18 mouse cellular contexts compared by ENCODE assay signal in the genomic region with DNA sequence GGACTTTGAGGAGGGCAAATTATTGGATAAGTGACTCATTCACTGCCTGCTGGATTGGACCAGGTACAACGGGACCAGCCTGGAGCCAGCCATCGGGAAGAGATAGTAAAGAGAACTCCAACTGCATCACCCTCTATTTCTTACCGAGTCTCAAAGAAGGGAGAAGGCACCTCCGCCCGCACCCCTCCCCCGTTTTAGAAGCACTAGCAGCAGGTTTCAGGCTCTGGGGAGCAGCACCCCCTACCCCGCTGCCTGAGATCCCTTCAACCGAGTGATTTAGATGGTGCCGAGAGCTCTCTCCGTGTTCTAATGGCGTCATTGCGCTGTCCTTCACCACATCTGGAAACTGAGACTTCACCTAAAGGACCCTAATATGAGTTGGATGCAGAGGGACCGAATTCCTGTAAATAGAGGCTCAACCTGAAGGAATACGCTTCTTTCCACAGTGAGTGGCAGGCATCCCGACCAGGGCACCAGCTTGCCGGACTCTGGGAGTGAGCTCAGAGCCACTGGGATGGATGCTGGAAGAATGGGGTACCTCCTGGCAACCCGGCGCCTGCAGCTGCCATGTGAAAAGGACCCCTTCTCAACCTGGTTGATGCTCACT. TPM values are rescaled to one million over a fixed set of nuclear protein-coding genes. Genes with fewer than 3 reads are reported as not detected.
A peak's percentile ranks its signal among the peaks of the same experiment; 100 is the strongest.
DNase-seq lines count a peak whose midpoint lies in the region; ATAC-seq lines count a peak whose summit lies in the region.
"Had no signal": no experiment of that assay in that cellular context is flagged by ENCODE, and none has a peak within 500 bp of the region (broad histone marks: within the 10 kb centered on the region; RNA-seq: fewer than 3 reads in every experiment).

No protein-coding gene starts in this region.

- H3K4me2 ChIP-seq in hindbrain, embryonic 16.5 days (ENCODE audit: low read length), result no peak overlapping the region
- H3K4me2 ChIP-seq in limb, embryonic 12.5 days, result peak overlapping the region; percentile 96
- H3K4me2 ChIP-seq: embryonic facial prominence, embryonic 15.5 days; heart, embryonic 13.5 days had no signal

- WGBS in hindbrain, embryonic 10.5 days, result under 1% methylated on average over 18 of the region's 18 CpGs
- WGBS in hindbrain, embryonic 16.5 days, result 2% methylated on average over 18 of the region's 18 CpGs
- WGBS in limb, embryonic 12.5 days, result under 1% methylated on average over 18 of the region's 18 CpGs

- H3K4me3 ChIP-seq in hindbrain, embryonic 10.5 days, result no peak overlapping the region
- no peak overlapping the region for H3K4me3 ChIP-seq in hindbrain, embryonic 16.5 days (ENCODE audit: low read length)
- peak overlapping the region; percentile 99 for H3K4me3 ChIP-seq in limb, embryonic 12.5 days (replicated peaks)
- H3K4me3 ChIP-seq: embryonic facial prominence, embryonic 15.5 days; heart, embryonic 13.5 days had no signal

- H3K4me1 ChIP-seq in hindbrain, embryonic 10.5 days (replicated peaks), result peaks cover 8% of the 10 kb centered on the region
- H3K4me1 ChIP-seq in hindbrain, embryonic 16.5 days (ENCODE audit: control insufficient read depth, insufficient read depth, low read depth, low read length), result peaks cover 4% of the 10 kb centered on the region; the same call in 1 of the 2 replicates
- H3K4me1 ChIP-seq in limb, embryonic 12.5 days (replicated peaks), result peaks cover 30% of the 10 kb centered on the region

- H3K9me3 ChIP-seq in hindbrain, embryonic 10.5 days, result no peaks in the 10 kb centered on the region
- no peaks in the 10 kb centered on the region for H3K9me3 ChIP-seq in hindbrain, embryonic 16.5 days (ENCODE audit: control insufficient read depth, low read length)
- H3K9me3 ChIP-seq in limb, embryonic 12.5 days, result no peaks in the 10 kb centered on the region
- H3K9me3 ChIP-seq: embryonic facial prominence, embryonic 15.5 days; heart, embryonic 13.5 days had no signal

- peak; percentile 56 for DNase-seq in hindbrain, embryonic 10.5 days (ENCODE audit: low spot score)
- peak; percentile 18 to 23 for DNase-seq in B cell, adult 2 months
- peak; percentile 45 for DNase-seq in embryo, embryonic 11 days
- DNase-seq in kidney, postnatal 4 days, result no peak
- no peak for DNase-seq in spleen, postnatal 10 days (ENCODE audit: low spot score in 2 of 2)
- DNase-seq: adrenal gland, adult 2 months; cerebellum, adult 2 months; kidney, adult 2 months; kidney, postnatal 10 days; liver had no signal

- H3K27me3 ChIP-seq in hindbrain, embryonic 10.5 days (ENCODE audit: insufficient read depth, poor library complexity, severe bottlenecking), result peaks cover 100% of the 10 kb centered on the region
- peaks cover 85% of the 10 kb centered on the region for H3K27me3 ChIP-seq in hindbrain, embryonic 16.5 days (replicated peaks; ENCODE audit: control insufficient read depth, insufficient read depth, low read length)
- H3K27me3 ChIP-seq in limb, embryonic 12.5 days, result peaks cover 71% of the 10 kb centered on the region

- no peak overlapping the region for H3K27ac ChIP-seq in hindbrain, embryonic 10.5 days
- H3K27ac ChIP-seq in hindbrain, embryonic 16.5 days (ENCODE audit: low read depth, low read length), result no peak overlapping the region
- H3K27ac ChIP-seq in limb, embryonic 12.5 days, result peak overlapping the region; percentile 98
- H3K27ac ChIP-seq: embryonic facial prominence, embryonic 15.5 days; heart, embryonic 13.5 days; hindbrain, postnatal 0 days had no signal

- H3K36me3 ChIP-seq in hindbrain, embryonic 10.5 days, result no peaks in the 10 kb centered on the region
- H3K36me3 ChIP-seq in hindbrain, embryonic 16.5 days (ENCODE audit: control insufficient read depth, insufficient read depth, low read length), result no peaks in the 10 kb centered on the region
- no peaks in the 10 kb centered on the region for H3K36me3 ChIP-seq in limb, embryonic 12.5 days
- H3K36me3 ChIP-seq: embryonic facial prominence, embryonic 15.5 days; heart, embryonic 13.5 days had no signal

- ATAC-seq in hindbrain, embryonic 16.5 days, result no peak
- no peak for ATAC-seq in limb, embryonic 12.5 days (ENCODE audit: insufficient number of reproducible peaks, insufficient read depth, low FRiP score, low TSS enrichment, low read depth)
- ATAC-seq: hindbrain, postnatal 0 days; lung, postnatal 0 days had no signal

- H3K9ac ChIP-seq in hindbrain, embryonic 16.5 days (ENCODE audit: low read depth, low read length), result no peak overlapping the region
- peak overlapping the region; percentile 99 for H3K9ac ChIP-seq in limb, embryonic 12.5 days (replicated peaks)
- H3K9ac ChIP-seq: embryonic facial prominence, embryonic 15.5 days; heart, embryonic 13.5 days had no signal

RNA-seq across cellular contexts. Expression of a gene that starts 4.7 kb away (rescaled TPM):
- polyA plus RNA-seq in hindbrain, embryonic 10.5 days (2016; fragmentation: Nextera tagmentation; extraction: Ambion mirVana), result not detected in 2 replicates
- polyA plus RNA-seq in hindbrain, embryonic 16.5 days (2015; fragmentation: Nextera tagmentation; extraction: Ambion mirVana), result not detected in 2 replicates
- 33.1 and 34.1 TPM in 2 replicates for polyA plus RNA-seq in limb, embryonic 12.5 days (2016; fragmentation: Nextera tagmentation; extraction: Ambion mirVana)
- polyA plus RNA-seq: adrenal gland, adult 2 months; cerebellum, adult 2 months; heart, embryonic 13.5 days; hindbrain, postnatal 0 days; kidney, adult 2 months; liver, embryonic 16.5 days; lung, postnatal 0 days; midbrain, postnatal 0 days had no signal

RNA-seq across cellular contexts. Expression of a gene that starts 19.8 kb away (rescaled TPM):
- not detected in 2 replicates for polyA plus RNA-seq in hindbrain, embryonic 10.5 days (2016; fragmentation: Nextera tagmentation; extraction: Ambion mirVana)
- polyA plus RNA-seq in hindbrain, embryonic 16.5 days (2015; fragmentation: Nextera tagmentation; extraction: Ambion mirVana), result not detected in 2 replicates
- 88.2 and 96.8 TPM in 2 replicates for polyA plus RNA-seq in limb, embryonic 12.5 days (2016; fragmentation: Nextera tagmentation; extraction: Ambion mirVana)
- polyA plus RNA-seq: adrenal gland, adult 2 months; cerebellum, adult 2 months; embryonic facial prominence, embryonic 15.5 days; heart, embryonic 13.5 days; hindbrain, postnatal 0 days; liver, embryonic 16.5 days; lung, postnatal 0 days; midbrain, postnatal 0 days had no signal

RNA-seq across cellular contexts. Expression of a gene that starts 24.8 kb away (rescaled TPM):
- polyA plus RNA-seq in hindbrain, embryonic 10.5 days (2016; fragmentation: Nextera tagmentation; extraction: Ambion mirVana), result not detected in 2 replicates
- polyA plus RNA-seq in hindbrain, embryonic 16.5 days (2015; fragmentation: Nextera tagmentation; extraction: Ambion mirVana), result 0.70 TPM in 1 of 2 replicates, not detected in the other
- polyA plus RNA-seq in limb, embryonic 12.5 days (2016; fragmentation: Nextera tagmentation; extraction: Ambion mirVana), result 272 and 294 TPM in 2 replicates
- polyA plus RNA-seq: adrenal gland, adult 2 months; cerebellum, adult 2 months; embryonic facial prominence, embryonic 15.5 days; heart, embryonic 13.5 days; hindbrain, postnatal 0 days; lung, postnatal 0 days; midbrain, postnatal 0 days had no signal

RNA-seq across cellular contexts. Expression of a gene that starts 34.5 kb away (rescaled TPM):
- polyA plus RNA-seq in hindbrain, embryonic 10.5 days (2016; fragmentation: Nextera tagmentation; extraction: Ambion mirVana), result not detected in 2 replicates
- 0.48 and 2.4 TPM in 2 replicates for polyA plus RNA-seq in hindbrain, embryonic 16.5 days (2015; fragmentation: Nextera tagmentation; extraction: Ambion mirVana)
- 74.7 and 77.4 TPM in 2 replicates for polyA plus RNA-seq in limb, embryonic 12.5 days (2016; fragmentation: Nextera tagmentation; extraction: Ambion mirVana)
- polyA plus RNA-seq: cerebellum, adult 2 months; hindbrain, postnatal 0 days; midbrain, postnatal 0 days had no signal

RNA-seq across cellular contexts. Expression of a gene that starts 43.8 kb away (rescaled TPM):
- polyA plus RNA-seq in hindbrain, embryonic 10.5 days (2016; fragmentation: Nextera tagmentation; extraction: Ambion mirVana), result not detected in 2 replicates
- 9.0 and 21.1 TPM in 2 replicates for polyA plus RNA-seq in hindbrain, embryonic 16.5 days (2015; fragmentation: Nextera tagmentation; extraction: Ambion mirVana)
- 11.7 and 13.8 TPM in 2 replicates for polyA plus RNA-seq in limb, embryonic 12.5 days (2016; fragmentation: Nextera tagmentation; extraction: Ambion mirVana)
- polyA plus RNA-seq: embryonic facial prominence, embryonic 15.5 days; midbrain, postnatal 0 days had no signal

Comparison
In these comparisons a context has a peak if more than half of its experiments do, and no peak if none do; other contexts are left out.
1. DNase-seq: peak in hindbrain, embryonic 10.5 days (single experiment), B cell, adult 2 months (2 of 2) and embryo, embryonic 11 days (single experiment); none in kidney, postnatal 4 days (0 of 2) and spleen, postnatal 10 days (0 of 2).
2. RNA of a gene that starts 4.7 kb away (polyA plus RNA-seq): 33.1 to 34.1 TPM in limb, embryonic 12.5 days; not detected in hindbrain, embryonic 10.5 days and not detected in hindbrain, embryonic 16.5 days; every median in the first group is over 10 times any median in the second.
3. RNA of a gene that starts 19.8 kb away (polyA plus RNA-seq): 88.2 to 96.8 TPM in limb, embryonic 12.5 days; not detected in hindbrain, embryonic 10.5 days and not detected in hindbrain, embryonic 16.5 days; every median in the first group is over 10 times any median in the second.
4. RNA of a gene that starts 24.8 kb away (polyA plus RNA-seq): 272 to 294 TPM in limb, embryonic 12.5 days; 0.70 TPM in hindbrain, embryonic 16.5 days and not detected in hindbrain, embryonic 10.5 days; every median in the first group is over 100 times any median in the second.